Mouse (Mus musculus) C3H10T1/2 (cell line): ENCODE results near the gene 1700067P10Rik. TPM values are rescaled to one million over a fixed set of nuclear protein-coding genes. Genes with fewer than 3 reads are reported as not detected.

Experiments used
- polyA plus RNA-seq, 2 experiments: library from polyadenylated mRNA; unstranded; fragments of >200 nt; fragmentation: generic; extraction: Trizol; gene quantifications; one replicate each; pipeline ENCODE4 v1.2.1; 2012; ENCODE audit warnings: missing spikeins in 2 of 2

1700067P10Rik gene
- not detected for polyA plus RNA-seq

GRCm38 (mm10) chr17:48089019-48089418 lies at the start of gene 1700067P10Rik:
Gene 1700067P10Rik (plus strand): TSS chr17:48089319.

Other genes with a start within 250 kb of the 1700067P10Rik start
- gene Foxp4, start 164.7 kb upstream of the 1700067P10Rik start, polyA plus RNA-seq, result 10 to 100 TPM; 32.8 to 47.1 TPM
- not detected for gene 1700122O11Rik, start 51.0 kb upstream of the 1700067P10Rik start, polyA plus RNA-seq
- gene 9830107B12Rik, start 56.9 kb downstream of the 1700067P10Rik start, polyA plus RNA-seq, result not detected
- not detected for gene A530064D06Rik, start 78.0 kb downstream of the 1700067P10Rik start, polyA plus RNA-seq
- gene Trem1, start 143.4 kb downstream of the 1700067P10Rik start, polyA plus RNA-seq, result not detected
- not detected for gene Trem3, start 158.5 kb downstream of the 1700067P10Rik start, polyA plus RNA-seq
- not detected for gene Treml4, start 175.0 kb downstream of the 1700067P10Rik start, polyA plus RNA-seq
- gene Treml2, start 210.2 kb downstream of the 1700067P10Rik start, polyA plus RNA-seq, result not detected
- not detected for gene B430306N03Rik, start 226.8 kb downstream of the 1700067P10Rik start, polyA plus RNA-seq